ENCODE assay signal across 9 mouse cellular contexts in the genomic region with DNA sequence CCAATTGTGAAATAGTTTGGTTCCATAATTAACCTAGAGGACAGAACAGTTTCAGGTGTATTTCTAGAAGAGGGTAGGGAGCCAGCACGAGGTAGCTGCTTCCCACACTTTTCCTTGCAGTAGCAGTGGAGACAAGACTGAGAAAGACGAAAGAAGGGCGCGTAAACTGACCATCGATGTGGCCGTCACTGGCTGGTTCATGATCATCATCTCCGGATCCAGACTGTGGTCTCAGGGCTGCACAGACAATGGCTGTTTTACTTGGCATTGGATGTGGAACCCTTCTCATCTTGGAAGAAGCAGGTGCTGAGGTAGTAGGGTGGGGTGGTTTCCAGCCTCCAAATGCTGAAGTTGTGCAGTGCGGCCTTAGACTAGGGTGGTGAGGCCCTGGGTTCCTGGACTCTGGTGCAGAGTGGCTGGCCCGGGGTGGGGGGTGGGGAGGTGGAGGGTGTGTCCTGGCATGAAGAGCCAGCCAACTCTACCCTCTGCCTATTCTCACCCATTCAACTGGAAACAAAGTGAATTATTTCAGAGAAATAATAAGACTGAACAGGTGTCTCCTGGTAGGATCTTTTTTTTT. TPM values are rescaled to one million over a fixed set of nuclear protein-coding genes. Genes with fewer than 3 reads are reported as not detected.
DNase-seq lines count a peak whose midpoint lies in the region; ATAC-seq and TF ChIP-seq lines count a peak whose summit lies in the region.
"Had no signal": no experiment of that assay in that cellular context is flagged by ENCODE, and none has a peak within 500 bp of the region (broad histone marks: within the 10 kb centered on the region; RNA-seq: fewer than 3 reads in every experiment).

No protein-coding gene starts in this region.

- no peaks in the 10 kb centered on the region for H3K4me1 ChIP-seq in neural tube, embryonic 11.5 days (ENCODE audit: control insufficient read depth, insufficient read depth, low read length)
- H3K4me1 ChIP-seq in liver, adult 2 months (ENCODE audit: control insufficient read depth, insufficient read depth, low read length): peaks cover 7% of the 10 kb centered on the region; the same call in 1 of the 2 replicates
- H3K4me1 ChIP-seq in stomach, postnatal 0 days (replicated peaks; ENCODE audit: control insufficient read depth, insufficient read depth): no peaks in the 10 kb centered on the region

- peak; percentile 31 for DNase-seq in cerebellum, adult 9-10 months
- DNase-seq in cerebellum, adult 11-12 months: no peak
- DNase-seq in neural tube, embryonic 11.5 days (ENCODE audit: low spot score): peak; percentile 22
- no peak for DNase-seq in neural tube, embryonic 10.5 days (ENCODE audit: extremely low spot score, low spot score)
- DNase-seq in liver, adult 2 months (ENCODE audit: extremely low read depth, low read depth, low spot score): peak; percentile 42
- DNase-seq in stomach, postnatal 0 days (ENCODE audit: low spot score): no peak
- DNase-seq in adrenal gland, postnatal 14 days: no peak
- no peak for DNase-seq in ovary, postnatal 14 days (ENCODE audit: low spot score)
- DNase-seq: thymus, adult 2 months had no signal

- H3K4me3 ChIP-seq in neural tube, embryonic 11.5 days (ENCODE audit: low read depth, low read length): peak overlapping the region; percentile 50
- H3K4me3 ChIP-seq in liver, adult 2 months (ENCODE audit: insufficient read depth, low read depth, low read length): no peak overlapping the region; the same call in 1 of the 2 replicates
- peak overlapping the region; percentile 53 for H3K4me3 ChIP-seq in stomach, postnatal 0 days (ENCODE audit: low read depth, low read length)

- H3K27me3 ChIP-seq in neural tube, embryonic 11.5 days (ENCODE audit: control insufficient read depth, insufficient read depth, low read length): no peaks in the 10 kb centered on the region
- no peaks in the 10 kb centered on the region for H3K27me3 ChIP-seq in liver, adult 2 months (ENCODE audit: control insufficient read depth, insufficient read depth, low read length)
- H3K27me3 ChIP-seq in stomach, postnatal 0 days (ENCODE audit: control insufficient read depth, insufficient read depth, low read length): no peaks in the 10 kb centered on the region

- H3K9me3 ChIP-seq in neural tube, embryonic 11.5 days (ENCODE audit: control insufficient read depth, low read length): no peaks in the 10 kb centered on the region
- no peaks in the 10 kb centered on the region for H3K9me3 ChIP-seq in stomach, postnatal 0 days (ENCODE audit: control insufficient read depth, low read length)

- no peak for TF ChIP-seq EP300 in stomach, postnatal 0 days (optimal IDR thresholded peaks at IDR 0.05)

- WGBS in neural tube, embryonic 11.5 days: 32% methylated on average over 9 of the region's 9 CpGs
- WGBS in liver, adult 2 months: 33% methylated on average over 9 of the region's 9 CpGs
- 42% methylated on average over 9 of the region's 9 CpGs for WGBS in stomach, postnatal 0 days

- no peak overlapping the region for H3K27ac ChIP-seq in neural tube, embryonic 11.5 days (ENCODE audit: low read depth, low read length)
- H3K27ac ChIP-seq in liver, adult 2 months (replicated peaks; ENCODE audit: insufficient read depth, low read depth, low read length): peak overlapping the region; percentile 58
- no peak overlapping the region for H3K27ac ChIP-seq in stomach, postnatal 0 days (replicated peaks)

- H3K4me2 ChIP-seq in neural tube, embryonic 11.5 days (ENCODE audit: low read depth): peak overlapping the region; percentile 66
- peak overlapping the region; percentile 63 for H3K4me2 ChIP-seq in stomach, postnatal 0 days (replicated peaks; ENCODE audit: low read depth)

- H3K36me3 ChIP-seq in neural tube, embryonic 11.5 days (ENCODE audit: control insufficient read depth, insufficient read depth, low read length): no peaks in the 10 kb centered on the region
- H3K36me3 ChIP-seq in liver, adult 2 months (ENCODE audit: control insufficient read depth, insufficient read depth, low read length): no peaks in the 10 kb centered on the region
- no peaks in the 10 kb centered on the region for H3K36me3 ChIP-seq in stomach, postnatal 0 days (ENCODE audit: control insufficient read depth, insufficient read depth, low read length)

- no peak for TF ChIP-seq POLR2A in liver, adult 2 months (IDR thresholded peaks at IDR 0.05; ENCODE audit: extremely low read depth, insufficient read depth, low read length)

- ATAC-seq in neural tube, embryonic 11.5 days (ENCODE audit: insufficient read depth, low FRiP score, low TSS enrichment): no peak
- no peak for ATAC-seq in stomach, postnatal 0 days (ENCODE audit: low FRiP score, low TSS enrichment)

- no peak for TF ChIP-seq CTCF in liver, adult 2 months (IDR thresholded peaks at IDR 0.05; ENCODE audit: low read depth, low read length)
- TF ChIP-seq CTCF in stomach, postnatal 0 days (IDR thresholded peaks at IDR 0.05; ENCODE audit: low read depth): no peak

- H3K79me2 ChIP-seq in liver, adult 2 months (ENCODE audit: control insufficient read depth, insufficient read depth, low read length): no peaks in the 10 kb centered on the region

- H3K9ac ChIP-seq in neural tube, embryonic 11.5 days (ENCODE audit: low read length): peak overlapping the region; percentile 83; the same call in 1 of the 2 replicates
- H3K9ac ChIP-seq in liver, adult 2 months (ENCODE audit: low read depth, low read length): peak overlapping the region; percentile 29
- H3K9ac ChIP-seq in stomach, postnatal 0 days (ENCODE audit: low read length): peak overlapping the region; percentile 68; the same call in 1 of the 2 replicates

RNA-seq across cellular contexts. Expression of gene Larp1, which starts 45.5 kb away (rescaled TPM):
- 19.8 and 22.7 TPM in 2 replicates for polyA plus RNA-seq in neural tube, embryonic 11.5 days (2014; fragmentation: Nextera tagmentation; extraction: Ambion mirVana)
- 19.7 and 31.4 TPM in 2 replicates for total RNA-seq in liver, adult 2 months (2014; rRNA removed)
- polyA plus RNA-seq in liver, adult 2 months (2012; rRNA removed): 34.7 and 39.8 TPM in 2 replicates
- 11.6 and 12.8 TPM in 2 replicates for polyA plus RNA-seq in stomach, postnatal 0 days (2015; fragmentation: Nextera tagmentation; extraction: Ambion mirVana)
- 95.5 and 95.9 TPM in 2 replicates for total RNA-seq in adrenal gland, postnatal 14 days (2021)

Comparison
In these comparisons a context has a peak if more than half of its experiments do, and no peak if none do; other contexts are left out.
1. DNase-seq: peak in cerebellum, adult 9-10 months (single experiment), neural tube, embryonic 11.5 days (single experiment) and liver, adult 2 months (single experiment); none in cerebellum, adult 11-12 months (single experiment), neural tube, embryonic 10.5 days (single experiment), stomach, postnatal 0 days (single experiment), adrenal gland, postnatal 14 days (single experiment) and ovary, postnatal 14 days (single experiment).
2. H3K9ac ChIP-seq: peak in every context shown above with its lines; median percentile 83 in neural tube, embryonic 11.5 days; 68 in stomach, postnatal 0 days; 29 in liver, adult 2 months.